Mouse (Mus musculus): ENCODE measurements around the gene Lin7a. TPM values are rescaled to one million over a fixed set of nuclear protein-coding genes. Genes with fewer than 3 reads are reported as not detected.

The Lin7a gene
- polyA plus RNA-seq, 2 experiments from 2014 or later = not detected

GRCm38 (mm10) chr10:107325558-107325957 lies 54.1 kb downstream of the Lin7a start:
- no peak for ATAC-seq

- ATAC-seq = no peak
Observed at GRCm38 (mm10) chr10:107339524-107339923, 68.0 kb downstream of the Lin7a start.

GRCm38 (mm10) chr10:107341151-107341550 lies 69.7 kb downstream of the Lin7a start:
- ATAC-seq = no peak

GRCm38 (mm10) chr10:107344200-107344599 lies 72.7 kb downstream of the Lin7a start:
- no peak for ATAC-seq

GRCm38 (mm10) chr10:107347842-107348241 lies 76.4 kb downstream of the Lin7a start:
- no peak for ATAC-seq

- ATAC-seq = no peak
Observed at GRCm38 (mm10) chr10:107351696-107352485, 80.4 kb downstream of the Lin7a start.

- no peak for ATAC-seq
Observed at GRCm38 (mm10) chr10:107353483-107353882, 82.0 kb downstream of the Lin7a start.

- no peak for ATAC-seq
Observed at GRCm38 (mm10) chr10:107358443-107359040, 87.1 kb downstream of the Lin7a start.

- no peak for ATAC-seq
Observed at GRCm38 (mm10) chr10:107359296-107359695, 87.8 kb downstream of the Lin7a start.

- ATAC-seq = no peak
Observed at GRCm38 (mm10) chr10:107361546-107361945, 90.1 kb downstream of the Lin7a start.

- no peak for ATAC-seq
Observed at GRCm38 (mm10) chr10:107362026-107362425, 90.5 kb downstream of the Lin7a start.

GRCm38 (mm10) chr10:107363049-107363816 lies 91.7 kb downstream of the Lin7a start:
- ATAC-seq = no peak

GRCm38 (mm10) chr10:107377218-107377617 lies 105.7 kb downstream of the Lin7a start:
- no peak for ATAC-seq

GRCm38 (mm10) chr10:107381143-107381746 lies 109.8 kb downstream of the Lin7a start:
- ATAC-seq = no peak

- ATAC-seq = no peak
Observed at GRCm38 (mm10) chr10:107383825-107384224, 112.3 kb downstream of the Lin7a start.

- ATAC-seq = no peak
Observed at GRCm38 (mm10) chr10:107389505-107389904, 118.0 kb downstream of the Lin7a start.

- no peak for ATAC-seq
Observed at GRCm38 (mm10) chr10:107405347-107405746, 133.9 kb downstream of the Lin7a start.

- no peak for ATAC-seq
Observed at GRCm38 (mm10) chr10:107418306-107418705, 146.8 kb downstream of the Lin7a start.

GRCm38 (mm10) chr10:107436967-107437366 lies 165.5 kb downstream of the Lin7a start:
- no peak for ATAC-seq

GRCm38 (mm10) chr10:107442781-107443180 lies 171.3 kb downstream of the Lin7a start:
- ATAC-seq = no peak

GRCm38 (mm10) chr10:107449496-107450330 lies 178.2 kb downstream of the Lin7a start:
- no peak for ATAC-seq

- no peak for ATAC-seq
Observed at GRCm38 (mm10) chr10:107467819-107468218, 196.3 kb downstream of the Lin7a start.
